Mouse (Mus musculus): ENCODE measurements around the gene Shld1.

Shld1 gene

DNA sequence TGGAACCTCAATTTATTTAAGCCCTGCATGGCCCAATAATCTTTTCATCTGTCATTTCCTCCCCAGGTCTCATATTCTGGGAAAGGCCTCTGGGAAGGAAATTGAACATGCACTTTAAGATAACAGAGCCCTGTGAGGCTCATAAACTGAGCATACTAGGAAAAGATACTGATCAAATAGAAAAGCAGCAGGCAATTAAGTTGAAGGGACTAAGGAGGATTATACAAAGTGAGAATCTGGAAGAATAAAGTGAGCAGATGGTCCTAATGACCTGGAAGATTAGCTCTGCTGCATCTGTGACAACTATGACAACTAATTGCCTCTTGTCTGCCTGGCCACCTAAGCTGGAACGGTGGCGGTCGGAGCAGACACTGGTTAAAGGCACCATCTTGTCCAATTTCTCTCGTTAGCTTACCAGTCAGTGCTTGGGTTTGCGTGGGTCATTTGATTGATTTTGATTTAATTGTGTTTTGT lies 37.3 kb downstream of the Shld1 start:
- DNase-seq (ENCODE audit: low spot score in 2 of 2): no peak

DNA sequence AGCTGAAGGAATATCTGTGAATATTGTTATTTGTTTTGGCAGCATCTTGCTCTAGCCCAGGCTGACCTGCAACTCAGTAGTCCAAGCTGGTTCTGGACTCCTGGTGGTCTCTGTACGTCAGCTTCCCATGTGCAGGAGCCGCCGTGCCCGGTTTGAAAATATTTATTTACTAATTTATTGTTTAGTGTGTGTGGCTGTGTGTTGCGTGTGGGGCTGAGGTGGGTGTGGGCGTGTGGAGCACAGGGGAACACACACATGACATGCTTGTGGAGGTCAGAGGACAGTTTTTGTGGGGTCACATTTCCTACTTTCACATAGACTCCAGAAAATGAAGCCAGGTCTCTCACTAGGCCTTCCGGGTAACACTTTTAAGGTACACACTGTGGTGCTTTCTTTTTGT lies 37.8 kb downstream of the Shld1 start:
- DNase-seq (ENCODE audit: low spot score in 2 of 2): no peak

- DNase-seq (ENCODE audit: low spot score in 2 of 2): no peak
Measured at GRCm38 (mm10) chr2:132725376-132725905, 38.7 kb downstream of the Shld1 start.

- no peak for DNase-seq (ENCODE audit: low spot score in 2 of 2)
Measured at GRCm38 (mm10) chr2:132726156-132726555, 39.4 kb downstream of the Shld1 start.

GRCm38 (mm10) chr2:132732940-132733339 lies 46.2 kb downstream of the Shld1 start:
- no peak for DNase-seq (ENCODE audit: low spot score in 2 of 2)

GRCm38 (mm10) chr2:132733603-132734573 lies 47.2 kb downstream of the Shld1 start:
- DNase-seq (ENCODE audit: low spot score in 2 of 2): no peak

DNA sequence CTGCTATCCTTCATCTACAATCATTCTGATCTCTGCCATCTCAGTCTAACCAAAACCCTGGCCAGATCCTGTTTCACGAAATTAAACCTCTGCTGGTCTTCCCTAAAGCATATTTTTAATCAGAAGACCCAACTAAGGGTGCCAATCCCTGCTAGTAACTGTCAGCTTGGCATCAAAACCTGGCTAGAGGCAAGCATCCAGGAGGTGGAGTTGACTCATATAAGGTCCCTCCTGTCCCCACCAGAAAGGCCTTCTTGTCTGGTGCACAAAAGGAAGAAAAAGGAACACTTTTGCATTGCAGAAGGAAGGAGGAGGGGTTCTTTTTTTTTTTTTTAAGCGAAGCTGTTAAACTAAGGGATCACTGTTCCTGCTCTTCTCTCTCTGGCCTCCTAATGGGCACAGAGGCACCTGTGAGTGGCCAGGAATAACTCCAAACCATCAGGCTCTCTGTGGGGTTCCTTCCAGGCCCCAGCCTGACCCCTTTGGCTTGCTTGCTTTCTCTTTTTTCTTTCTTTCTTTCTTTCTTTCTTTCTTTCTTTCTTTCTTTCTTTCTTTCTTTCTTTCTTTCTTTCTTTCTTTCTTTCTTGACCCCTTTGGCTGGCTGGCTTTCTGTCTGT lies 52.2 kb downstream of the Shld1 start:
- DNase-seq (ENCODE audit: low spot score in 2 of 2): no peak

GRCm38 (mm10) chr2:132741862-132742347 lies 55.2 kb downstream of the Shld1 start:
- peak; percentile 35 to 39 for DNase-seq (ENCODE audit: low spot score in 2 of 2)

- DNase-seq (ENCODE audit: low spot score in 2 of 2): no peak
Measured at GRCm38 (mm10) chr2:132744866-132745265, 58.1 kb downstream of the Shld1 start.

DNA sequence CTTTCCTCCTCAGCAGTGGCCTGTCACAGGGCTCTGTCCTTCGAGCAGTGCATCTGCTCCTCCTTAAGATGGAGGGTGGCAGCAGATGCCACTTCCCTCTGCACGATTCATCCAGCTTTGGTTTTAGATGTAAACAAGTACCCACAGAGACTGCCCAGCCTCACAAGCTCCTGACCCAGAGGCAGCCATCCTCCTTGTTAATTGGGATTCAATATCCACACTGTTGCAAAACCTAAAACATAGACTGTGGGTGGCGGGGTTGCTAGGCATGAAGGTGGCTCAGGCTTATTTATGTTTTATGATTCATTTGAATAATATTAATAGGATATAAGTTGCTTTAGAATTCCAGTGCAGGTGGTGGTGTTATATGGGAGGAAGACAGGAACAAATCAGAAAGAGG lies 59.4 kb downstream of the Shld1 start:
- no peak for DNase-seq (ENCODE audit: low spot score in 2 of 2)

DNA sequence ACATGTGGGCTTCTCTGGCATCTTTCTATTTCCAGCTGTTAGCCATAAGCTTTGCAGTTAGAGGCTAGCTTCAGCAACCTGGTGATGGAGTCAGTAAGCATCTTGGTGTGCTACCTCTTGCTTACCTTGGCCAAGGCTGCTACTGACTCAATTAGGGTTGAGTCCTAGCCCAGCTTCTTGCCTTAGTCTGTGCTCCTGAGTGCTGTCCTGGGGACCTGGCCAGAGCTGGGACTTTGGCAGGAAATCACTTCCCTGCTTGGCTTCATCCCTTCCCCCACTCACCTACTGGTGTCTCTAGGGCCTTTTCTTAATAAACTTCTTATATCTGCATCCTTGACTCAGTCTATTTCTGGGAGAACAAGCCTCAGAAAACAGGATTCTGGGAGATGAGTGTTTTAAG lies 64.0 kb downstream of the Shld1 start:
- DNase-seq (ENCODE audit: low spot score in 2 of 2): no peak

GRCm38 (mm10) chr2:132751141-132752066 lies 64.7 kb downstream of the Shld1 start:
- no peak for DNase-seq (ENCODE audit: low spot score in 2 of 2)

DNA sequence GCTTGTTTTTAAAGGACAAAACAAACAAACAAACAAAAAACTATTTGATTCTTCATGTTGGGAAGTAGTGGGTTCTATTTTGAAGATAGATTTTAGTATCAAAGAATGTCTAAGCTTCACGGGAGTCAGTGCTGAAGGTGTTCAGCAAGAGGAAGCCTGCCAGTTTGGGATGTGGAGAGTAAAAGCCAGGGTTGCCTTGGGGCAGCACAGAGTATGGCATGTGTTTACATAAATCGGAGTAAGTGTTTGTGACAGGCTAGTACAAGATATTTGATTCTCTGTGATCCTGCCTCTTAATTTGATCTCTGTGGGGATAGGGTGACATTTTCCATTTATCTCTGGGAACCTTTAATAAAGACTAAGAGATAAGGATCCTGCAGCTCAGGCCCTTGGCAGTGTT lies 65.7 kb downstream of the Shld1 start:
- no peak for DNase-seq (ENCODE audit: low spot score in 2 of 2)

GRCm38 (mm10) chr2:132753137-132753536 lies 66.4 kb downstream of the Shld1 start:
- no peak for DNase-seq (ENCODE audit: low spot score in 2 of 2)

DNA sequence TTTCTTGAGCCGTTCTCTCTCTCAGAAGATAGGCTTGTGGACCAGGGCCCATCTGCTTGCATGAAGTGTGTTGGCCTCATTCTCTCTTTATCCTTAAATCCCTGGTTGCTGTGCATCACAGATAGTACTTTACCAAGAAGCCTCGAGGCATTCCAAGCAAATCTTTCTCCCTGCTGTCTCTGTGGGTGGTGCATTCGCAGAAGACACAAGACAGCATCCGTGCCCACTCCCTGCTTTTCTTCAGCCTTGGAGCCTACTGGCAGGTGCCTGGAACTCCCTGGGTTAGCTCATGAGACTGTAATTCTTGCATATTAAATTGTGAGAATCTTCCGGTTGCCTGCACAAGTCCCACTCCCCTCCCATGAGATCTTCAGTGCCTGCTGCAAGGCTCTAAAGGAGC lies 71.2 kb downstream of the Shld1 start:
- peak; percentile 48 to 73 for DNase-seq (ENCODE audit: low spot score in 2 of 2)

- no peak for DNase-seq (ENCODE audit: low spot score in 2 of 2)
Measured at GRCm38 (mm10) chr2:132770822-132771221, 84.1 kb downstream of the Shld1 start.

DNA sequence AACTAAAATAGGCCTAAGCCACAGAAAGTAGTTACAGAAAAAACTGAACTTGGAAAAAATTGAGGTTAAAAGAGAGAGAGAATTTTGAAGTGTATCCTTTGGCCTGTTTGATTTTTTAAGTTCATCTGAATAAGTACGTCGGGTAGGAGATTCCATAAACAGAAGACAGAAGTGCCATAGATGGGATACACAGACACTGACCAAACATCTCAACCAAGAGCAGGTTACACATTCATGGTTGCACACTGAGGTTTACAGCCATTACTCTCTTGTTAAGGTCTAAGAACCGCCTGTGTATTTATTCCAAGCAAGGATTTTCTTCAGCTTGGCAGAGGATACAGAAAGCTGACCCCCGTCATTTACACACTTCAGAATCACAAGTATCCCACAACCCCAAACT lies 94.2 kb downstream of the Shld1 start, which contains the start of gene Chgb:
Gene Chgb, plus strand, starts transcription at position 301 of the 400 bp plus-strand sequence.
- no peak for DNase-seq (ENCODE audit: low spot score in 2 of 2)

DNA sequence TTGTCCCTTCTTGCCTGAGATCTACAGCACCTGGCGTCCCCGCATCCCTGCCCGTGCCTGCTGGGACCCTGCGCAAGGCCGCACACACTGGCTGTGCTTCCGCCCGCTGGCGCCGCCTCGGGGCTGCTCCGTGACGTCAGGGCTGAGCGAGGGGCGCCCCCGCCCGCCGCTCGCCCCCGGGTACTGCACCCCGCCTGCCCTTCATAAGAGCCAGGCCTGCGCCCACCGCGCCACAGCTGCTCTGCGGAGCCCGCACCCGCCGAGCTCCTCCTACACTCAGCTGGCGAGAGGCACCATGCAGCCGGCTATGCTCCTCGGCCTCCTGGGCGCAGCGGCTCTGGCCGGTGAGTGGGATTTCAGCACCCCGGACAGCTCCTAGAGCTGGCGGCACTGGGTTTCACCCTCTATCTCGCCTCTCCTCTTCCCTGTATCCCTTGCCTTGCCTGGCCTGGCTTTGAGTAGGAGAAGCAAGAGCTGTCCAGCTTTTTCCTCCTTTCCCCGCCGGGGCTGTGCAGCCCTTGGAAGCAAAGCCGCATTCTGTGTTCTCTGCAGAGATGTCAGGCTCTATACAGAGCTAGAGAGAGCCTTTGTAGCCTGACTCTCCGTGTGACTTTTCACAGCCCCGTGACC lies 94.8 kb downstream of the Shld1 start:
- peak; percentile 78 for DNase-seq (ENCODE audit: low spot score in 2 of 2)

DNA sequence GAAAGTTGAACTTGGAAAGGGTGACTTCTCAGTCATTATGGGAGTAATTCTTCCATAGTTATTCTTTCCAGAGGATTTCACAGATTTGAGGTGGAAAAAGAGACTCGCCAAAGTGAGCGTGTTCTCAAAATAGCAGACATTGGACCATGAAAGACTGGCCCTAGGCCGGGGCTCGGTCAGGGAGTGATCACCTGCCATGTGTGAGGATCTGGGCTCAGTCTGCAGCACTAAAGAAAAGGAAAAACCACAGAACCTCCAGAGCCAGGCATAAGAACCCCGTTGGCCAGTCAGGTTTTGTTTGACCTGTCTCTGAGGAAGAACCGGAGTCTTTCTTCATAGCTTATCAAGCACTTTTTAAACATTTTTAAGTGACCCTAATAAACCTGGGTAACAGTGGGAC lies 97.3 kb downstream of the Shld1 start:
- no peak for DNase-seq (ENCODE audit: low spot score in 2 of 2)

GRCm38 (mm10) chr2:132793441-132794203 lies 106.9 kb downstream of the Shld1 start:
- no peak for DNase-seq (ENCODE audit: low spot score in 2 of 2)
